Mouse (Mus musculus) hindbrain, embryonic 14.5 days (tissue): ENCODE results near the gene Mvb12b. TPM values are rescaled to one million over a fixed set of nuclear protein-coding genes. Genes with fewer than 3 reads are reported as not detected.

ENCODE experiments used
- ATAC-seq: fragments of 200-750 bp; cut with Nextera tagmentation; 2 replicates; pipeline ENCODE4 v1.8.0; 2017; ENCODE audit warnings: moderate number of reproducible peaks, mild to moderate bottlenecking, moderate TSS enrichment, moderate library complexity; ENCODE audit not compliant: low FRiP score
- DNase-seq: peaks from one replicate; pipeline ENCODE4 v3.0.0-alpha.2; 2015; ENCODE audit warnings: low spot score
- H3K27ac ChIP-seq: fragments of 300-500 bp; sonication (generic); 2 replicates; pipeline ENCODE4 v1.5.1; 2014; ENCODE audit warnings: mild to moderate bottlenecking, moderate library complexity
- H3K27me3 ChIP-seq: fragments of 300-500 bp; sonication (generic); 2 replicates; pipeline ENCODE4 v1.6.1; 2014; ENCODE audit warnings: mild to moderate bottlenecking, low read length, mixed read lengths; ENCODE audit not compliant: control insufficient read depth, insufficient read depth
- H3K36me3 ChIP-seq: fragments of 300-500 bp; sonication (generic); replicated peaks from 2 replicates; pipeline ENCODE4 v1.6.1; 2014; ENCODE audit not compliant: control insufficient read depth, insufficient read depth
- H3K4me1 ChIP-seq: fragments of 300-500 bp; sonication (generic); replicated peaks from 2 replicates; pipeline ENCODE4 v1.6.1; 2014; ENCODE audit warnings: antibody characterized with exemption, low read length, mixed read lengths; ENCODE audit not compliant: control insufficient read depth, insufficient read depth
- H3K4me2 ChIP-seq: fragments of 300-500 bp; sonication (generic); replicated peaks from 2 replicates; pipeline ENCODE4 v1.6.1; 2014; ENCODE audit warnings: mild to moderate bottlenecking, moderate library complexity
- H3K4me3 ChIP-seq: fragments of 300-500 bp; sonication (generic); replicated peaks from 2 replicates; pipeline ENCODE4 v1.5.1; 2014; ENCODE audit warnings: mild to moderate bottlenecking, low read length
- H3K9ac ChIP-seq: fragments of 300-500 bp; sonication (generic); 2 replicates; pipeline ENCODE4 v1.6.1; 2014
- H3K9me3 ChIP-seq: fragments of 300-500 bp; sonication (generic); 2 replicates; pipeline ENCODE4 v1.6.1; 2016; ENCODE audit warnings: low read length; ENCODE audit not compliant: control insufficient read depth
- WGBS: fragments of 180-500 bp; shearing (Covaris S2); extraction: QIAGEN DNeasy Blood & Tissue Kit; methylation state at CpG from one replicate; pipeline ENCODE4 v1.1.7; 2014; 5-methylcytosine and 5-hydroxymethylcytosine counted together
- polyA plus RNA-seq: library from polyadenylated mRNA; unstranded; fragments of >200 nt; fragmentation: Nextera tagmentation; extraction: Ambion mirVana; gene quantifications from 2 replicates; pipeline ENCODE4 v1.2.1, GENCODE M21; 2014

The Mvb12b gene
- polyA plus RNA-seq, 1 experiment from 2014 or later = 48.0 TPM

DNA sequence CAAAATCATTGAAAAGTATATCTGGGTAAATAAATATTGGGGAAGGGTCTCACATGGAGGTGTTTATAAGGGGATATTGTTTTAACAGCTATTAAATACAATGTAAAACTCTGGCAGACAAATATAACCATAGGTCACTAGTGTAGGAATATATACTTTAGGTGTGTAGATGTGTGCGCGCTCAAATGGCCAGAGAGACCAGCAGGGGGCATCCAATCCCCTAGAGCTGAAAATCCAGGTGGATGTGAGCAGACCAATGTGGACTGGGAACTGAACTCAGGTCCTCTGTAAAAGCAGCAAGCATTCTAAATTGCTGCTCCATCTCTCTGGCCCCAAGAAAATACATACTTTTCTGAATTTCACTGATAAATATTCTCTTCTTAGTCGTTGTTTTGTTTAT is 5.4 kb upstream of the Mvb12b start:
- no peak overlapping the region for H3K4me3 ChIP-seq
- no peaks in the 10 kb centered on the region for H3K36me3 ChIP-seq
- H3K9ac ChIP-seq = no peak overlapping the region
- no peak overlapping the region for H3K4me2 ChIP-seq
- DNase-seq (no peak), ATAC-seq (no peak)
- no peaks in the 10 kb centered on the region for H3K9me3 ChIP-seq
- WGBS = 87% methylated on average over 3 of the region's 3 CpGs
- no peaks in the 10 kb centered on the region for H3K27me3 ChIP-seq
- H3K27ac ChIP-seq = no peak overlapping the region
- no peaks in the 10 kb centered on the region; the same call in 1 of the 2 replicates for H3K4me1 ChIP-seq

DNA sequence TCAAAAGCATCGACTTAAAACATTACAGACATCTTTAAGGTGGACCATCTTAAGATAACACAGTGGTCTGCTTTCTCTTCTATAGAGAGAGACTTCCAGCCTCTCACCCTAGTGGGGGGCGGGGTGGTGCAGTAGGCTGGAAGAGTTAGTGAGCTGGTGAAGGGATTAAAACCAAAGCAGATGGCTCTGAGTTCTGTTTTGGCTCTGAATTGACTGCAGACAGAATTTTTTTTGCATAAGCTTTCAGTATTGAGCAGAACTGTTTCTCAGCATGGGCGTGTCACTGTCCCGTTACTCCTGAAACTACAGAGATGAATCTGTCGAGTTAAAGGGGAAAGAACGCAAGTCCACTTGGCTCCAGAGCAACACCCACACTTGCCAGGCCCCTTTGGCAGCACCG is 4.6 kb upstream of the Mvb12b start:
- WGBS = 81% methylated on average over 7 of the region's 7 CpGs
- ATAC-seq (no peak), DNase-seq (no peak)
- Histone ChIP-seq H3K36me3 (no peaks in the 10 kb centered on the region), H3K4me1 (peaks cover 7% of the 10 kb centered on the region), H3K4me3 (no peak overlapping the region), H3K9ac (no peak overlapping the region), H3K27me3 (no peaks in the 10 kb centered on the region), H3K9me3 (no peaks in the 10 kb centered on the region), H3K4me2 (no peak overlapping the region), H3K27ac (no peak overlapping the region)

DNA sequence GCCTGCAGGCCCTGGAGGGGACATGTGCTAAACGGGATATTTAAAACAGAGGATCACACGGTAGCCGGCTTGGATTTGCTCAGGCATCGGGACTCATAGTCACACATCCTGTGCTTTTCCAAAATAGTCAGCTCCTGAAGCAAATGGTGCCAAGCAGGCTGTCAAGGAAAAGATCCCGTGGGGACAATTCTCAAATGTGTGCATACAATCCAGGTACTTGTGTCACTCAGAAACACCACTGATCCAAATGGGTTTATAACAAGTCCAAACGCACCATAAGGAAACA is 297 bp upstream of the Mvb12b start:
- Histone ChIP-seq H3K4me3 (peak overlapping the region; percentile 82), H3K27ac (peak overlapping the region; percentile 99), H3K9ac (peak overlapping the region; percentile 100), H3K4me1 (peaks cover 35% of the 10 kb centered on the region), H3K27me3 (no peaks in the 10 kb centered on the region), H3K9me3 (no peaks in the 10 kb centered on the region), H3K4me2 (peak overlapping the region; percentile 99), H3K36me3 (no peaks in the 10 kb centered on the region; the same call in 1 of the 2 replicates)
- DNase-seq (no peak), ATAC-seq (no peak)
- 46% methylated on average over 6 of the region's 6 CpGs for WGBS

DNA sequence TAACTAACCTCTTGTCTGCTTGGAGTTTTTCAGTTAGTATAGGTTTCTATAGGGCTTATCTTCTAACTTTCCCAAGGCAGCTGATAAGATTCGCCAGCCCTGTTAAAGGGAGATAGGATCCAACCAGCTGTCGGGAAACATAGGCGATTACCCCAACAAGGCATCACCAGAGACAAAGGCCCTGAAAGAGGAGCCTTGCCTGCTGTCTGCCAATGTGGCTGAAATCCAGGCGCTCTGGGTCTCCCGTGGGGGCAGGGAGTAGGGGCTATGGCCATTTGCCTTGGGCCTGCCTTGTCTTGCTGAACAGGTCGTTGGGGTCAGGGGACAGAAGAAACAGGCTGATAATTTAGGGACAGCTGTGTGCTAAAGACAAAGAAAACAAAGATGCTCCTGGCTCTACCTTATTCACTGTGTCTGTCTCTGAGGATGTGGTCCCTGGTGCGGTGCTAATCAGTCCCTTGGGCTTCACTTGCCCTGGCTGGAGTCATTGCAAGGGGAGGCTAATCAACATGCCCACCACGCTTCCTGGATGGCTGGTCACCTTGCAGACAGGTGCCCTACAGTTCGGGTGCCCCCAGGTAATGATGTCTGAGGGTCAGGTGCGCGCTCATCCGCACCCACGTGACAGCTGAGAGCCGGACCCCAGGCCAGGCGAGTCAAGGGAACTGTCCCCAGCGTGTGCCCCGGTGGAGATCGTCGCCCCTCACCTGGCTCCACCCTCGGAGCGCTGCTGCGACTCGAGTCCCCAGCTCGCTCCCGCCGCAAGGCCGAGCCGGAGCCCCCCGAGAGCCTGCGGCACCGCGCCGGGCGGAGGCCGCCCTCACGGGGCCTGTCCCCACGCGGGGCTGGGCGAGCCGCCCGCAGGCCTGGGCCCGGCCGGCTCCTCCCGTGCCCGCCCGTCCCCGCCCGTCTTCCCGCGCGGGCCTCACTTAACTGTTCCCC is 1.1 kb downstream of the Mvb12b start:
- no peaks in the 10 kb centered on the region for H3K9me3 ChIP-seq
- H3K27ac ChIP-seq = peak overlapping the region; percentile 99
- peaks cover 46% of the 10 kb centered on the region for H3K4me1 ChIP-seq
- ATAC-seq (peak; percentile 73), DNase-seq (peak; percentile 68)
- no peaks in the 10 kb centered on the region; the same call in 1 of the 2 replicates for H3K36me3 ChIP-seq
- no peaks in the 10 kb centered on the region for H3K27me3 ChIP-seq
- peak overlapping the region; percentile 100 for H3K9ac ChIP-seq
- H3K4me2 ChIP-seq = peak overlapping the region; percentile 99
- under 1% methylated on average over 40 of the region's 51 CpGs for WGBS
- peak overlapping the region; percentile 82 for H3K4me3 ChIP-seq

- WGBS = 70% methylated on average over 3 of the region's 3 CpGs
- Histone ChIP-seq H3K4me2 (peak overlapping the region; percentile 99), H3K4me3 (peak overlapping the region; percentile 82), H3K36me3 (no peaks in the 10 kb centered on the region; the same call in 1 of the 2 replicates), H3K9ac (peak overlapping the region; percentile 100; the same call in 1 of the 2 replicates), H3K4me1 (peaks cover 51% of the 10 kb centered on the region), H3K9me3 (no peaks in the 10 kb centered on the region), H3K27me3 (no peaks in the 10 kb centered on the region), H3K27ac (peak overlapping the region; percentile 99)
- ATAC-seq = no peak
- no peak for DNase-seq
Observed at GRCm38 (mm10) chr2:33885264-33885651, 2.5 kb downstream of the Mvb12b start.

DNA sequence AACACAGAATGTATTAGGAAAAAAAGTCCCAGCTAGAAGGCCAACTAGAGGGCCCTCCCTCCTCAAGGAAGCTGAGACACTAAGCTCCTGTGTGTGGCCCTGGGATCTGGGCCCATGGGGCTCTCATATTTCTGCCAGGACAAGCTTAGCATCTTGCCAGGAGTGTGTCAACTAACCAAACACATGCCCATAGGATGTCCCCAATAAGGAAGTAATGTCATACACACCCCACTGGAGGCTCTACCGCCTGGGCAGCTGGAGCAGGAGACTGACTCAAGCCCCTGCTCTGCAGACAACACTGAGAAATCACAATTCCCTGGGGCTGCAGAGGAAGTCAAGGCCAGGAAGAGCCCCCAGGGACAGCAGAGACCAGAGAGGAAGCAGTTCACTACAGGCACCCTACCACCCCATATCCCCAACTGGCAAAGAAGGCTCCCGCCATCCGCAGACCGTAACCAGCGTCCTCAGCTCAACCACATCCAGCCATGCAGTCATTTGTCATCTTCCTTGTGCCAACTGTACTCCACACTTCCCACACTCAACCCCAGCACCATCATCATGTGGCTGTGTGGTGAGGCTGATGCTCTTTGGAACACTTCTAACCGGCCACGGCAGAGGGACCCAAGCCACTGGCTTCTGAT is 3.0 kb downstream of the Mvb12b start:
- peak overlapping the region; percentile 99; the same call in 1 of the 2 replicates for H3K27ac ChIP-seq
- no peaks in the 10 kb centered on the region for H3K9me3 ChIP-seq
- H3K9ac ChIP-seq = peak overlapping the region; percentile 100; the same call in 1 of the 2 replicates
- H3K27me3 ChIP-seq = no peaks in the 10 kb centered on the region
- peaks cover 57% of the 10 kb centered on the region for H3K4me1 ChIP-seq
- ATAC-seq = no peak
- DNase-seq = no peak
- H3K36me3 ChIP-seq = no peaks in the 10 kb centered on the region; the same call in 1 of the 2 replicates
- peak overlapping the region; percentile 99 for H3K4me2 ChIP-seq
- H3K4me3 ChIP-seq = no peak overlapping the region
- WGBS = 73% methylated on average over 7 of the region's 7 CpGs

DNA sequence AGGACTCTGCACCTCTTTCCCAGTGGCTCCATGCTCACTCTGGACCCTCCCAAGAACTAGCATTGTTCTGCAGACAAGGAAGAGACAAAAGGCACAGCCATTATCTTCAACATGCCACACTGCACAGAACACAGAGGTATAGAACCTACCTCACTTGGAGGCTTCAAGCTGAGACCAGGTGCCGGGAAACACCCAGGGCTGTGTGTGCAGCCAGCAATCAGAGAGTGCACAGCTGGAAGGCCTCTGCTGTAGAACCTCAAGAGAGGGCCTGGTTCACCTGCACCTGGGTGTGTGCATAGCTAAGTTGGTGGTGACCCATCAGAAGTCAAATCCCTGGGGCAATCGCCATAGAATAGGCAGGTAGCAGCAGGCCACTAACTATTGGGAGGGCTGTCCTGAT is 8.5 kb downstream of the Mvb12b start:
- ATAC-seq (no peak), DNase-seq (no peak)
- Histone ChIP-seq H3K27me3 (no peaks in the 10 kb centered on the region), H3K4me3 (no peak overlapping the region), H3K4me1 (peaks cover 79% of the 10 kb centered on the region), H3K4me2 (no peak overlapping the region), H3K9me3 (no peaks in the 10 kb centered on the region), H3K27ac (peak overlapping the region; percentile 98), H3K36me3 (no peaks in the 10 kb centered on the region; the same call in 1 of the 2 replicates), H3K9ac (peak overlapping the region; percentile 2; the same call in 1 of the 2 replicates)
- 67% methylated on average over 2 of the region's 2 CpGs for WGBS

GRCm38 (mm10) chr2:33878437-33878836 is 9.3 kb downstream of the Mvb12b start:
- Histone ChIP-seq H3K4me1 (peaks cover 77% of the 10 kb centered on the region), H3K9ac (peak overlapping the region; percentile 2; the same call in 1 of the 2 replicates), H3K36me3 (peaks cover 3% of the 10 kb centered on the region), H3K27me3 (no peaks in the 10 kb centered on the region), H3K4me2 (no peak overlapping the region), H3K9me3 (no peaks in the 10 kb centered on the region), H3K27ac (peak overlapping the region; percentile 98), H3K4me3 (no peak overlapping the region)
- ATAC-seq (no peak), DNase-seq (no peak)
- WGBS = 7% methylated on average over 11 of the region's 11 CpGs

- Histone ChIP-seq H3K4me2 (no peak overlapping the region), H3K9me3 (no peaks in the 10 kb centered on the region), H3K36me3 (peaks cover 10% of the 10 kb centered on the region), H3K9ac (peak overlapping the region; percentile 52), H3K27me3 (no peaks in the 10 kb centered on the region), H3K4me1 (peaks cover 71% of the 10 kb centered on the region), H3K27ac (peak overlapping the region; percentile 98), H3K4me3 (no peak overlapping the region)
- WGBS = 50% methylated on average over 6 of the region's 6 CpGs
- DNase-seq (no peak), ATAC-seq (no peak)
Observed at GRCm38 (mm10) chr2:33877663-33878360, 9.9 kb downstream of the Mvb12b start.
